Mouse (Mus musculus) forebrain, embryonic 12.5 days (tissue): Measurements from ENCODE around the gene Cdh4. TPM values are rescaled to one million over a fixed set of nuclear protein-coding genes. Genes with fewer than 3 reads are reported as not detected.

Source experiments
- ATAC-seq: fragments of 200-750 bp; cut with Nextera tagmentation; 2 replicates; pipeline ENCODE4 v1.8.0; 2017; ENCODE audit warnings: moderate TSS enrichment; ENCODE audit not compliant: low FRiP score
- H3K27ac ChIP-seq: fragments of 300-500 bp; sonication (generic); 2 replicates; pipeline ENCODE4 v1.5.1; 2016; ENCODE audit warnings: mild to moderate bottlenecking
- H3K27me3 ChIP-seq: fragments of 300-500 bp; sonication (generic); 2 replicates; pipeline ENCODE4 v1.6.1; 2016; ENCODE audit warnings: mild to moderate bottlenecking
- H3K36me3 ChIP-seq: fragments of 300-500 bp; sonication (generic); replicated peaks from 2 replicates; pipeline ENCODE4 v1.6.1; 2016; ENCODE audit warnings: mild to moderate bottlenecking
- H3K4me1 ChIP-seq: fragments of 300-500 bp; sonication (generic); 2 replicates; pipeline ENCODE4 v1.6.1; 2016
- H3K4me2 ChIP-seq: fragments of 300-500 bp; sonication (generic); 2 replicates; pipeline ENCODE4 v1.6.1; 2016; ENCODE audit warnings: mild to moderate bottlenecking, moderate library complexity
- H3K4me3 ChIP-seq: fragments of 300-500 bp; sonication (generic); replicated peaks from 2 replicates; pipeline ENCODE4 v1.5.1; 2016; ENCODE audit warnings: mild to moderate bottlenecking
- H3K9ac ChIP-seq: fragments of 300-500 bp; sonication (generic); 2 replicates; pipeline ENCODE4 v1.6.1; 2016; ENCODE audit warnings: mild to moderate bottlenecking
- H3K9me3 ChIP-seq: fragments of 300-500 bp; sonication (generic); 2 replicates; pipeline ENCODE4 v1.6.1; 2016
- WGBS: fragments of 180-500 bp; shearing (Covaris S2); methylation state at CpG from one replicate; pipeline ENCODE4 v1.1.7; 2016; 5-methylcytosine and 5-hydroxymethylcytosine counted together
- polyA plus RNA-seq: library from polyadenylated mRNA; unstranded; fragments of >200 nt; fragmentation: Nextera tagmentation; extraction: Ambion mirVana; gene quantifications from 2 replicates; pipeline ENCODE4 v1.2.1, GENCODE M21; 2016

Cdh4 gene
- polyA plus RNA-seq, 1 experiment from 2014 or later = 30.7 TPM

GRCm38 (mm10) chr2:179547627-179548026, 105.4 kb downstream of the Cdh4 start:
- H3K4me1 ChIP-seq = no peaks in the 10 kb centered on the region; the same call in 1 of the 2 replicates
- no peak overlapping the region for H3K9ac ChIP-seq
- no peak overlapping the region for H3K27ac ChIP-seq
- H3K4me2 ChIP-seq = no peak overlapping the region
- no peak for ATAC-seq
- WGBS = 66% methylated on average over 5 of the region's 5 CpGs
- H3K9me3 ChIP-seq = no peaks in the 10 kb centered on the region
- no peak overlapping the region for H3K4me3 ChIP-seq
- H3K36me3 ChIP-seq = no peaks in the 10 kb centered on the region
- H3K27me3 ChIP-seq = no peaks in the 10 kb centered on the region

GRCm38 (mm10) chr2:179555928-179556327, 113.7 kb downstream of the Cdh4 start:
- H3K9ac ChIP-seq = no peak overlapping the region
- ATAC-seq = no peak

DNA sequence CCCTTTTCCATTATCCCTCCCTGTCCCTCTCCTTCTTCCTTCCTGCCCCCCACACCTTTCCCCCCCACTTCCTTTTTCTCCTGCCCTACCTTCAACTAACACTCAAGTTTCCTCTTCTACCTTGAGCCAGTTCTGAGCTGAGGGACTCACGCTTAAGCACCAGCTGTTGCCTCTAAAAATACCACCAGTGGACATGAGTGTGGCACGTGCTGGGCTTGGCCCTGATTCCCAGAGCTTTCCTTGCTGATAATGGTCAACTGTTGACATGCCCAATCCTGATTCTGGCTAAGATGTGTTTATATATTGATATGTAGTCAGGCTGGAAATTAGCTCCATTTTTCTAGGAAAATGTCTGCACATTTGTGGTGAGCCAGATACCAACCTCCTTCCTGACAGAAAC, 120.1 kb downstream of the Cdh4 start:
- no peak for ATAC-seq
- no peak overlapping the region for H3K9ac ChIP-seq
- no peak overlapping the region for H3K4me2 ChIP-seq
- 92% methylated on average over 2 of the region's 2 CpGs for WGBS
- no peak overlapping the region for H3K27ac ChIP-seq
- no peaks in the 10 kb centered on the region for H3K9me3 ChIP-seq
- no peaks in the 10 kb centered on the region for H3K36me3 ChIP-seq
- no peak overlapping the region for H3K4me3 ChIP-seq
- peaks cover 9% of the 10 kb centered on the region for H3K4me1 ChIP-seq
- H3K27me3 ChIP-seq = no peaks in the 10 kb centered on the region

More at GRCm38 (mm10) chr2:179555928-179556327, 113.7 kb downstream of the Cdh4 start:
- Histone ChIP-seq H3K4me1 (peaks cover 12% of the 10 kb centered on the region), H3K27ac (no peak overlapping the region), H3K27me3 (no peaks in the 10 kb centered on the region), H3K36me3 (no peaks in the 10 kb centered on the region), H3K4me3 (no peak overlapping the region), H3K9me3 (no peaks in the 10 kb centered on the region), H3K4me2 (no peak overlapping the region)
- 86% methylated on average over 4 of the region's 4 CpGs for WGBS

- no peak overlapping the region for H3K9ac ChIP-seq
- ATAC-seq = no peak
- 38% methylated on average over 12 of the region's 12 CpGs for WGBS
- H3K27ac ChIP-seq = peak overlapping the region; percentile 37; the same call in 1 of the 2 replicates
- H3K9me3 ChIP-seq = no peaks in the 10 kb centered on the region; the same call in 1 of the 2 replicates
- no peak overlapping the region for H3K4me3 ChIP-seq
- H3K4me2 ChIP-seq = no peak overlapping the region
- H3K27me3 ChIP-seq = no peaks in the 10 kb centered on the region
- H3K4me1 ChIP-seq = peaks cover 13% of the 10 kb centered on the region
- no peaks in the 10 kb centered on the region for H3K36me3 ChIP-seq
Observed at GRCm38 (mm10) chr2:179565611-179566010, 123.4 kb downstream of the Cdh4 start.

DNA sequence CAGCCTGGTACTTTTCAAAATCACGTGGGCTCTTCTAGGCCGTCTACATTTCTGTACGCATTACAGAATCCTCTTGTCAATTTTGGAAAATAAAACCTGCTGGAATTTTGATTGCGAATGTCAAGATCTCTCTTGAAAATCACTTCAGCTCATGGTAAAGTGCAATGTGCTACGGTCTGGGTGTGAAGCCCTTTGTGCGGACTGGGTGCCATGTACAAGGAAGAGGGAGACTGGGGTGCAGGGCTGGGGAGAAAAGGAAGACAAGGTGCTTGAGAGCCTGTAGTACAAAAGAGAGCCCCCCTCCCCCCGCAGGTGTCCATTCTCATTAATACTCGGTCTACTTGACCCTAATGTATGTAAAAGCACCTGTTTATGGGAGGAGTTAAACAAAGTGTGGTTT, 125.7 kb downstream of the Cdh4 start:
- Histone ChIP-seq H3K36me3 (no peaks in the 10 kb centered on the region), H3K4me2 (no peak overlapping the region), H3K4me3 (no peak overlapping the region), H3K9ac (no peak overlapping the region), H3K9me3 (no peaks in the 10 kb centered on the region; the same call in 1 of the 2 replicates), H3K27me3 (no peaks in the 10 kb centered on the region), H3K27ac (no peak overlapping the region), H3K4me1 (peaks cover 32% of the 10 kb centered on the region)
- ATAC-seq = no peak
- whole genome bisulfite sequencing = 94% methylated on average over 8 of the region's 8 CpGs

GRCm38 (mm10) chr2:179569171-179569570, 126.9 kb downstream of the Cdh4 start:
- H3K9me3 ChIP-seq = no peaks in the 10 kb centered on the region; the same call in 1 of the 2 replicates
- ATAC-seq = no peak
- no peaks in the 10 kb centered on the region for H3K36me3 ChIP-seq
- H3K4me2 ChIP-seq = no peak overlapping the region
- peak overlapping the region; percentile 19; the same call in 1 of the 2 replicates for H3K27ac ChIP-seq
- H3K9ac ChIP-seq = no peak overlapping the region
- peaks cover 42% of the 10 kb centered on the region for H3K4me1 ChIP-seq
- H3K4me3 ChIP-seq = no peak overlapping the region
- no peaks in the 10 kb centered on the region for H3K27me3 ChIP-seq
- 45% methylated on average over 10 of the region's 10 CpGs for WGBS

DNA sequence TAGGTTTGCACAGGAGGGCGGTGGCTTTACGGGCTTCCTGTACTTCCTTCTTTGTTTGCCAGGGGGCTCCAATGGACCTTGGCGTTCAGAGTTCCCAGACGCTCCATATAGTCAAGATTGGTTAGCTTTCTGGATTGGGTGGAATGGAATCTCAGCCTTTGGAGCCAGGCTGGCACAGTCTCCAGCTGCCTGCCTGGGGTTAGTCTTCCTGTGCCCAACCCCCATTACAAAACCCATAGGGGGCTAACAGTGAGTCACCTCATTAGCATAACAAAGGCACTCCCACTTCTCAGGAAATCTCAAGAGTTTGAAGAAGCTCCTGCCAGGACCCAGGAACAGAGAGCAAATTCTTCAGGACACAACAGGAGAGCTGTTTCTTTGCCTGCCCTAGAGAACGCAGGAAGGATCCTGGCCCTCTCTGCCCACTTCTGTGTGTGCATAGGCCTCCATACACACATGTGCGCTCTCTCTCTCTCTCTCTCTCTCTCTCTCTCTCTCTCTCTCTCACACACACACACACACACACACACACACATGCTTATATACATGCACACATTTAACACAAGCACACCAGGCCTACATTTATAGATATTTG, 129.0 kb downstream of the Cdh4 start:
- H3K4me2 ChIP-seq = no peak overlapping the region
- H3K36me3 ChIP-seq = no peaks in the 10 kb centered on the region
- H3K27ac ChIP-seq = peak overlapping the region; percentile 56; the same call in 1 of the 2 replicates
- H3K27me3 ChIP-seq = no peaks in the 10 kb centered on the region
- no peak overlapping the region for H3K4me3 ChIP-seq
- H3K4me1 ChIP-seq = peaks cover 43% of the 10 kb centered on the region
- no peaks in the 10 kb centered on the region; the same call in 1 of the 2 replicates for H3K9me3 ChIP-seq
- ATAC-seq = peak; percentile 83
- WGBS = 6% methylated on average over 6 of the region's 6 CpGs
- 0 out of 2 replicates have a peak overlapping the region, but pooled peaks have one; percentile 4 for H3K9ac ChIP-seq

GRCm38 (mm10) chr2:179573331-179573730, 131.1 kb downstream of the Cdh4 start:
- no peak for ATAC-seq
- Histone ChIP-seq H3K4me3 (no peak overlapping the region), H3K9me3 (no peaks in the 10 kb centered on the region; the same call in 1 of the 2 replicates), H3K27me3 (no peaks in the 10 kb centered on the region), H3K36me3 (no peaks in the 10 kb centered on the region), H3K27ac (no peak overlapping the region), H3K9ac (no peak overlapping the region), H3K4me2 (no peak overlapping the region), H3K4me1 (peaks cover 43% of the 10 kb centered on the region)
- WGBS = 66% methylated on average over 11 of the region's 11 CpGs

GRCm38 (mm10) chr2:179573786-179574185, 131.6 kb downstream of the Cdh4 start:
- H3K9ac ChIP-seq = no peak overlapping the region
- ATAC-seq = no peak
- no peak overlapping the region for H3K4me3 ChIP-seq
- WGBS = 66% methylated on average over 6 of the region's 6 CpGs
- H3K27ac ChIP-seq = no peak overlapping the region
- no peaks in the 10 kb centered on the region for H3K9me3 ChIP-seq
- H3K27me3 ChIP-seq = no peaks in the 10 kb centered on the region
- no peak overlapping the region for H3K4me2 ChIP-seq
- H3K36me3 ChIP-seq = no peaks in the 10 kb centered on the region
- peaks cover 45% of the 10 kb centered on the region for H3K4me1 ChIP-seq

DNA sequence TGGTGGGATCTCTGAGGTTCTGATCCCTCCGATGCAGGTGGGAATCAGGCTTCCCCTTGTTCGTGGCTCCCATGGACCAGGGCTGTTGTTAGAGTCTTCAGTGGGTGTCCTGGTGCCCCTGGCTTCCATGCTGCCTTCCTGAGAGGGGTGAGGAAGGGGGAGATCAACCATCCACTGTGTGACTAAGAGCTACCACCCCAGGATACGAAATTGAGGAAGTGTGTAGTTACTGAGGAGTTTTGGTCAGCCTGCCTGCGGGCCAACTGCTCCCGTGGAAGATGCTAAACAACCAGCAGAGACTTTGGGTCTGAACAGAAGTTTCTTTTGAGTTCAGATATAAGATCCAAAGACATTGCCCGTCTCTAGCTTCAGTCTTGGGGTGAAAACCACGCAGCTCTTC, 133.4 kb downstream of the Cdh4 start:
- Histone ChIP-seq H3K4me1 (peaks cover 34% of the 10 kb centered on the region), H3K27me3 (no peaks in the 10 kb centered on the region), H3K4me3 (no peak overlapping the region), H3K27ac (no peak overlapping the region), H3K9ac (no peak overlapping the region), H3K9me3 (no peaks in the 10 kb centered on the region), H3K36me3 (no peaks in the 10 kb centered on the region), H3K4me2 (no peak overlapping the region)
- WGBS = 90% methylated on average over 7 of the region's 7 CpGs
- ATAC-seq = no peak

GRCm38 (mm10) chr2:179576221-179576620, 134.0 kb downstream of the Cdh4 start:
- peaks cover 27% of the 10 kb centered on the region for H3K4me1 ChIP-seq
- no peak overlapping the region for H3K27ac ChIP-seq
- no peaks in the 10 kb centered on the region for H3K36me3 ChIP-seq
- 80% methylated on average over 1 of the region's 1 CpGs for WGBS
- no peaks in the 10 kb centered on the region for H3K9me3 ChIP-seq
- no peaks in the 10 kb centered on the region for H3K27me3 ChIP-seq
- no peak overlapping the region for H3K4me3 ChIP-seq
- no peak for ATAC-seq
- H3K9ac ChIP-seq = no peak overlapping the region
- no peak overlapping the region for H3K4me2 ChIP-seq

DNA sequence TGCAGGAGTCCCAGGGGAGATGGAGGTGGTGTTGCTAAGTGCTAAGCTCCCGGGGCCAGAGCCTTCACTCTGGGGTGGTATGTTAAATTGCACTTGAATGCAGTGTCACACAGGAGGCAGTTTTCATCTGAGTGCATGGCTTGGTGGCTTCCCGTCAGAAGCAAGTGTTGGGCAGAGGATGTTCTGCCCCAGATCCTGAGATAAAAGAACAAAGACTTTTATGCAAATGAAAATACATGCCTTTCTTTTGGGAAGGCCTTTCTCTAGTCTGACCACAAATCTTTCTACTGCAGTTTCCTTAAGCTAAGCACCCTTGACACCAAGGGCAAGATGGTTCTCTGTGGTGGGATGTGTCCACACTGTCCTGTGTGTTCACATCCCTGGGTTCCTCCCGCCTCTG, 136.1 kb downstream of the Cdh4 start:
- H3K4me2 ChIP-seq = no peak overlapping the region
- no peak overlapping the region; the same call in 1 of the 2 replicates for H3K27ac ChIP-seq
- no peak overlapping the region for H3K9ac ChIP-seq
- H3K36me3 ChIP-seq = no peaks in the 10 kb centered on the region
- no peak for ATAC-seq
- no peaks in the 10 kb centered on the region for H3K27me3 ChIP-seq
- no peaks in the 10 kb centered on the region for H3K9me3 ChIP-seq
- peaks cover 20% of the 10 kb centered on the region for H3K4me1 ChIP-seq
- H3K4me3 ChIP-seq = no peak overlapping the region
- WGBS = 73% methylated on average over 3 of the region's 3 CpGs

- no peak for ATAC-seq
Observed at GRCm38 (mm10) chr2:179578842-179579241, 136.6 kb downstream of the Cdh4 start.

More at GRCm38 (mm10) chr2:179578842-179579241, 136.6 kb downstream of the Cdh4 start:
- Histone ChIP-seq H3K4me1 (peaks cover 21% of the 10 kb centered on the region), H3K36me3 (no peaks in the 10 kb centered on the region), H3K9me3 (no peaks in the 10 kb centered on the region), H3K4me2 (no peak overlapping the region), H3K27ac (peak overlapping the region; percentile 33; the same call in 1 of the 2 replicates), H3K4me3 (no peak overlapping the region), H3K27me3 (no peaks in the 10 kb centered on the region), H3K9ac (no peak overlapping the region)
- WGBS = 51% methylated on average over 11 of the region's 11 CpGs
